Mouse (Mus musculus) cerebellum, adult 2 months (tissue): Measurements from ENCODE around the gene Crybg1.

Experiments used
- CTCF ChIP-seq: fragments of 200-500 bp; IDR thresholded peaks from 2 replicates; pipeline ENCODE4 v1.5.1; 2011; ENCODE audit warnings: low read depth, mild to moderate bottlenecking, control low read depth, low read length, moderate library complexity, borderline replicate concordance; ENCODE audit not compliant: insufficient read depth
- POLR2A ChIP-seq: fragments of 200-500 bp; IDR thresholded peaks from 2 replicates; pipeline ENCODE4 v1.6.1; 2011; ENCODE audit warnings: low read length, control low read depth, borderline replicate concordance; ENCODE audit not compliant: insufficient read depth

DNA sequence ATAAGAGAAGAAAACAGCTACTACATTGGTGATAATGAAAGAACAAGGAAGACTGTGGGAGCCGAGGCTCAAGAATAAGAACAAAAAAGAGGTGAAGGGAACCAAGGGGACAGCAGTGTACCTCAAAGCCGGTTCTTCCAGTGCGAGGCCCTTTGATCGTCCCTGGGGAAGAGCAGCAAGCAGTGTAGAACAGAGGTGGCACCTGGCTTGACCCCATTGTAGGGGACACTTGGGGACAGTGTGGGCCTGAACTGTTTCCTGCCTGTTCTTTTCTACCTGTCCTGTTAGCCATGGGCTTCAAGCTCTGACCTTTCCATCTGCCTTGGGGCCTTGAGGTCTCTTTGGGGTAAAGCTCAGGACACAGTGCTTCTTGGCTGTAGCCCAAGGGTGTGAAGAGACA lies 85.7 kb downstream of the Crybg1 start:
- TF ChIP-seq POLR2A (no peak), CTCF (no peak)
